Mouse (Mus musculus): ENCODE data around the gene Supt6. TPM values are rescaled to one million over a fixed set of nuclear protein-coding genes. Genes with fewer than 3 reads are reported as not detected.

The Supt6 gene
- polyA plus RNA-seq, 1 experiment: 26.5 TPM

DNA sequence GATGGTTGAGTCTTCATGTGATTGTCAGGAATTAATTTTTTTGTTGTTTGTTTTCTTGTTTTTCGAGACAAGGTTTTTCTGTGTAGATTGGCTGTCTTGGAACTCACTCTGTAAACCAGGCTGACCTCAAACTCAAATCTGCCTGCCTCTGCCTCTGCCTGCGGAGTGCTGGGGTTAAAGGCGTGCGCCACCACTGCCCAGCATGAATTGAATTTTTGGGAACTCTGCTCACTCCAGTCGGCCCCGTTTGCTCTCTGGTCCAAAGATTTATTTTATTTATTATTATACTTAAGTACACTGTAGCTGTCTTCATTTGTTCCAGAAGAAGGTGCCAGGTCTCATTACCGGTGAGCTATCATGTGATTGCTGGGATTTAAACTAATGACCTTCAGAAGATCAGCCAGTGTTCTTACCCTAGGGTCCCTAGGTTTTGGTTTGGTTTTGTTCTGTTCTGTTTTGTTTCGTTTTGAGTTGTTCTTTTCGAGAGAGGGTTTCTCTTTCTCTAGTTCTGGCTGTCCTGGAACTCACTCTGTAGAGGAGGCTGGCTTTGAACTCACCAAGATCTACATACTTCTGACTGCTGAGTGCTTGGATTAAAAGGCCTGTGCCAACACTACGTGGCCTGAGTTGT, 61.8 kb downstream of the Supt6 start:
- TF ChIP-seq CTCF (IDR thresholded peaks at IDR 0.05; ENCODE audit: insufficient read depth, low read length) (no peak), POLR2A (IDR thresholded peaks at IDR 0.05; ENCODE audit: borderline replicate concordance, extremely low read depth, low read depth, low read length) (no peak)
- DNase-seq: no peak
- no peak overlapping the region for H3K4me3 ChIP-seq (replicated peaks; ENCODE audit: extremely low read depth, low read depth, low read length)
- no peaks in the 10 kb centered on the region; the same call in 1 of the 2 replicates for H3K4me1 ChIP-seq (ENCODE audit: control insufficient read depth, insufficient read depth, low read length)
- 45% methylated on average over 10 of the region's 10 CpGs for WGBS

- Histone ChIP-seq H3K4me1 (ENCODE audit: control insufficient read depth, insufficient read depth, low read length) (no peaks in the 10 kb centered on the region; the same call in 1 of the 2 replicates), H3K4me3 (replicated peaks; ENCODE audit: extremely low read depth, low read depth, low read length) (peak within 1 kb of the TSS; percentile 90)
- TF ChIP-seq CTCF (IDR thresholded peaks at IDR 0.05; ENCODE audit: insufficient read depth, low read length) (no peak), POLR2A (IDR thresholded peaks at IDR 0.05; ENCODE audit: borderline replicate concordance, extremely low read depth, low read depth, low read length) (peak; percentile 96)
- under 1% methylated on average over 38 of the region's 38 CpGs for WGBS
- DNase-seq: peak; percentile 82
Observed at GRCm38 (mm10) chr11:78182961-78183844, 62.6 kb downstream of the Supt6 start, which contains the start of gene Rpl23a. Rpl23a (minus strand) TSS chr11:78183584.

GRCm38 (mm10) chr11:78182450-78182849, 63.3 kb downstream of the Supt6 start:
- DNase-seq: no peak
- WGBS: 6% methylated on average over 7 of the region's 7 CpGs
- no peak overlapping the region for H3K4me3 ChIP-seq (replicated peaks; ENCODE audit: extremely low read depth, low read depth, low read length)
- TF ChIP-seq CTCF (IDR thresholded peaks at IDR 0.05; ENCODE audit: insufficient read depth, low read length) (no peak), POLR2A (IDR thresholded peaks at IDR 0.05; ENCODE audit: borderline replicate concordance, extremely low read depth, low read depth, low read length) (no peak)
- H3K4me1 ChIP-seq (ENCODE audit: control insufficient read depth, insufficient read depth, low read length): no peaks in the 10 kb centered on the region; the same call in 1 of the 2 replicates

- no peak overlapping the region for H3K4me3 ChIP-seq (replicated peaks; ENCODE audit: extremely low read depth, low read depth, low read length)
- no peaks in the 10 kb centered on the region; the same call in 1 of the 2 replicates for H3K4me1 ChIP-seq (ENCODE audit: control insufficient read depth, insufficient read depth, low read length)
- TF ChIP-seq POLR2A (IDR thresholded peaks at IDR 0.05; ENCODE audit: borderline replicate concordance, extremely low read depth, low read depth, low read length) (no peak), CTCF (IDR thresholded peaks at IDR 0.05; ENCODE audit: insufficient read depth, low read length) (no peak)
- no peak for DNase-seq
- 39% methylated on average over 2 of the region's 2 CpGs for WGBS
Observed at GRCm38 (mm10) chr11:78181830-78182357, 63.9 kb downstream of the Supt6 start.

DNA sequence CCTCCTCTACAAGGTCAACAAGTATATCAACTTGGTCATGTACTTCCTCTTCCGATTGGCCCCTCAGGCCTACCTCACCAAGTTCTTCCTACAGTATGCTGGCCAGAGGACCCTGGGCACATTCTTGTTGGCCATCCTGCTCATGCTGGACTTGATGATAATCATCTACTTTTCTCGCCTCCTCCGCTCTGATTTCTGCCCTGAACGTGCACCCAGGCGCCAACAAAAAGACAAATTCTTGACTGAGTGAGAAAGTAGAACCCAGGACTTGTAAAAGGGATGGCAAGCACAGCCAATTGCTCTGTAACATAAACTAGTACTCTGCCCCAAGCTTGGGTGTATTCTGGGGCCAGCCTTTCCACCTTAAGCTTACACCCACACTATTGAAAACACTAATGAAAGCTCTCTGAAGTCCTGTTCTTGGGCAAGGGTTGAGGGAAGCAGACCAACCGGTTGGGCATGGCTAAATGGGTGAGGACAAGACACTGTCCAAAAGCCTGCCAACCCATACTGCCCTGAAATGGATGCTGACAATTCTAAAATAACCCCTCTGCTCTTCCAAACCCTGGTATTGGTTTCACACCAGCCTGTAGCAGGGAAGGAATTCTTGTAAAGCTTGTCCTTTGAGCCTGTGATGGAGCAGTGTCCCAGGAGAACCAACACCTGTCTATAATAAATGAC, 65.6 kb downstream of the Supt6 start:
- no peak for TF ChIP-seq CTCF (IDR thresholded peaks at IDR 0.05; ENCODE audit: insufficient read depth, low read length)
- no peak for TF ChIP-seq POLR2A (IDR thresholded peaks at IDR 0.05; ENCODE audit: borderline replicate concordance, extremely low read depth, low read depth, low read length)
- Histone ChIP-seq H3K4me3 (replicated peaks; ENCODE audit: extremely low read depth, low read depth, low read length) (no peak overlapping the region), H3K4me1 (ENCODE audit: control insufficient read depth, insufficient read depth, low read length) (peaks cover 3% of the 10 kb centered on the region; the same call in 1 of the 2 replicates)
- 66% methylated on average over 6 of the region's 6 CpGs for WGBS
- DNase-seq: no peak

- no peak for DNase-seq
- WGBS: 48% methylated on average over 8 of the region's 8 CpGs
- peaks cover 3% of the 10 kb centered on the region; the same call in 1 of the 2 replicates for H3K4me1 ChIP-seq (ENCODE audit: control insufficient read depth, insufficient read depth, low read length)
- TF ChIP-seq POLR2A (IDR thresholded peaks at IDR 0.05; ENCODE audit: borderline replicate concordance, extremely low read depth, low read depth, low read length): no peak
- TF ChIP-seq CTCF (IDR thresholded peaks at IDR 0.05; ENCODE audit: insufficient read depth, low read length): no peak
- no peak overlapping the region for H3K4me3 ChIP-seq (replicated peaks; ENCODE audit: extremely low read depth, low read depth, low read length)
Observed at GRCm38 (mm10) chr11:78179438-78179999, 66.3 kb downstream of the Supt6 start.

- TF ChIP-seq CTCF (IDR thresholded peaks at IDR 0.05; ENCODE audit: insufficient read depth, low read length) (no peak), POLR2A (IDR thresholded peaks at IDR 0.05; ENCODE audit: borderline replicate concordance, extremely low read depth, low read depth, low read length) (no peak)
- peak; percentile 55 for DNase-seq
- Histone ChIP-seq H3K4me3 (replicated peaks; ENCODE audit: extremely low read depth, low read depth, low read length) (peak overlapping the region; percentile 81), H3K4me1 (ENCODE audit: control insufficient read depth, insufficient read depth, low read length) (peaks cover 3% of the 10 kb centered on the region; the same call in 1 of the 2 replicates)
- WGBS: 7% methylated on average over 29 of the region's 29 CpGs
Observed at GRCm38 (mm10) chr11:78178859-78179437, 66.8 kb downstream of the Supt6 start.

Measured in lung, adult 2 months (tissue).